Mouse (Mus musculus) liver, embryonic 14.5 days (tissue): Measurements from ENCODE around the gene Fosb. TPM values are rescaled to one million over a fixed set of nuclear protein-coding genes. Genes with fewer than 3 reads are reported as not detected.

Source experiments
- ATAC-seq: fragments of 200-750 bp; cut with Nextera tagmentation; 2 replicates; pipeline ENCODE4 v1.8.0; 2017; ENCODE audit warnings: moderate number of reproducible peaks, mild to moderate bottlenecking, moderate library complexity; ENCODE audit not compliant: insufficient read depth
- DNase-seq, 3 experiments: peaks; one replicate each; pipeline ENCODE4 v3.0.0-alpha.2; 2012 to 2013; ENCODE audit warnings: low read depth in 3 of 3, low spot score in 3 of 3
- H3K27ac ChIP-seq: fragments of 300-500 bp; sonication (generic); 2 replicates; pipeline ENCODE4 v1.5.1; 2014; ENCODE audit warnings: moderate library complexity, mild to moderate bottlenecking, control low read depth, inconsistent platforms
- H3K27me3 ChIP-seq: fragments of 300-500 bp; sonication (generic); 2 replicates; pipeline ENCODE4 v1.6.1; 2014; ENCODE audit warnings: mild to moderate bottlenecking, low read length, moderate library complexity; ENCODE audit not compliant: control insufficient read depth, insufficient read depth
- H3K36me3 ChIP-seq: fragments of 300-500 bp; sonication (generic); replicated peaks from 2 replicates; pipeline ENCODE4 v1.6.1; 2014; ENCODE audit warnings: low read depth; ENCODE audit not compliant: control insufficient read depth, insufficient read depth
- H3K4me1 ChIP-seq, 2 experiments: fragments of 200-500 bp in 1 of 2; fragments of 300-500 bp in 1 of 2; sonication (generic) in 1 of 2; replicated peaks; 2 replicates each; pipeline ENCODE4 v1.6.1; 2012 to 2014; ENCODE audit warnings: antibody characterized with exemption in 1 of 2, inconsistent platforms in 1 of 2, low read length in 1 of 2; ENCODE audit not compliant: control insufficient read depth in 2 of 2, insufficient read depth in 2 of 2
- H3K4me2 ChIP-seq: fragments of 300-500 bp; sonication (generic); 2 replicates; pipeline ENCODE4 v1.6.1; 2014; ENCODE audit warnings: low read depth, mild to moderate bottlenecking, control low read depth, moderate library complexity
- H3K4me3 ChIP-seq, 2 experiments: fragments of 200-500 bp in 1 of 2; fragments of 300-500 bp in 1 of 2; sonication (generic) in 1 of 2; 2 replicates each; pipeline ENCODE4 v1.5.1; 2012 to 2014; ENCODE audit warnings: low read depth in 2 of 2, low read length in 2 of 2, mild to moderate bottlenecking in 2 of 2, control low read depth in 1 of 2, inconsistent platforms in 1 of 2, moderate library complexity in 1 of 2; ENCODE audit not compliant: insufficient read depth in 1 of 2
- H3K9ac ChIP-seq: fragments of 300-500 bp; sonication (generic); replicated peaks from 2 replicates; pipeline ENCODE4 v1.6.1; 2014; ENCODE audit warnings: mild to moderate bottlenecking, control low read depth, moderate library complexity
- H3K9me3 ChIP-seq: fragments of 300-500 bp; sonication (generic); 2 replicates; pipeline ENCODE4 v1.6.1; 2016; ENCODE audit warnings: low read length, mixed read lengths; ENCODE audit not compliant: control insufficient read depth
- CTCF ChIP-seq: IDR thresholded peaks from 2 replicates; pipeline ENCODE4 v1.5.1; 2016; ENCODE audit warnings: antibody characterized with exemption, low read depth, control low read depth
- EP300 ChIP-seq: IDR thresholded peaks from 2 replicates; pipeline ENCODE4 v1.6.1; 2016; ENCODE audit warnings: antibody characterized with exemption, low read depth
- WGBS: fragments of 180-500 bp; shearing (Covaris S2); extraction: QIAGEN DNeasy Blood & Tissue Kit; methylation state at CpG from one replicate; pipeline ENCODE4 v1.1.7; 2014; ENCODE audit not compliant: insufficient replicate concordance; 5-methylcytosine and 5-hydroxymethylcytosine counted together
- polyA plus RNA-seq, 2 experiments: library from polyadenylated mRNA; depleted of rRNA in 1 of 2; stranded (reverse) in 1 of 2; unstranded in 1 of 2; fragments of >200 nt; fragmentation: Nextera tagmentation in 1 of 2; extraction: Ambion mirVana in 1 of 2; gene quantifications; 2 replicates each; pipeline versions ENCODE4 v1.2.1 to v1.2.3; 2012 to 2014

The Fosb gene
- polyA plus RNA-seq, 2 experiments, result 0.03 TPM; not detected in 1

DNA sequence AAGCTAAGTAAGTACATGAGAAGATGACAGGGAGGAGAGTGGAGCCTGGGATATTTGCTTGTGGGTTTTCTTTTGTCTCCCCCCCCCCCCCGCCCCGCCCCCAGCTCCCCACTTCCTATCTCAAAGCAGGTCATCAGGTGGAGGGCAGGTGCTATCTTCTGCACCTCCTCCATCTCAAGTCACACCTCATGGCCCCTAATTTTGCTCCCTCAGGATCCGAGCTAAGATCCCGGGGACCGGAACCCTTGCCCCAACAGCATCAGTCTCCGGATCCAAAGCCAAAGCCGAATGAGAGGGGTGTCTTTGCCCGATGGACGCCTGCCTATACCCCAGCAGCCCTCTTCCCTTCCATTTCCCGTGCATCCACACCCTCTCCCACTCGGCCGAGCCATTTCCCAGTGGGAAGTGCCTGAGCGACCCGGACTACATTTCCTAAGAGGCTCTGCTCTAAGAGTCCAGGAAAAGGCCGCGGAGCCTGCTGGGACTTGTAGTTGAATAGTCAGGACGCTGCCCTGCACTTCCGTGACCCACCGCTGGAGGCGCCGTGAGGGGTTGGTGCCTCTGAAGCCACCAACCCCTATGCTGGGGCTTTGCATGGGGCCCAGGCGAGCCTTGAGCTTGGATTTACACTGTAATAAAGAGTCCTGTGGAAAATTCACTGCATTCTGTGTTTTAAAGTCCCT lies 14.2 kb downstream of the Fosb start:
- WGBS, result 12% methylated on average over 22 of the region's 22 CpGs
- Histone ChIP-seq H3K27me3 (no peaks in the 10 kb centered on the region), H3K27ac (no peak overlapping the region), H3K4me3 (peak overlapping the region; percentile 44 to 68), H3K9ac (peak overlapping the region; percentile 10; the same call in 1 of the 2 replicates), H3K9me3 (no peaks in the 10 kb centered on the region), H3K4me1 (peaks cover 14 to 16% of the 10 kb centered on the region in 2 experiments), H3K36me3 (no peaks in the 10 kb centered on the region), H3K4me2 (peak overlapping the region; percentile 59)
- ATAC-seq (peak; percentile 33), DNase-seq (peak in 2 of 3 experiments; percentile 64 to 75)
- TF ChIP-seq EP300 (no peak), CTCF (peak; percentile 94)

DNA sequence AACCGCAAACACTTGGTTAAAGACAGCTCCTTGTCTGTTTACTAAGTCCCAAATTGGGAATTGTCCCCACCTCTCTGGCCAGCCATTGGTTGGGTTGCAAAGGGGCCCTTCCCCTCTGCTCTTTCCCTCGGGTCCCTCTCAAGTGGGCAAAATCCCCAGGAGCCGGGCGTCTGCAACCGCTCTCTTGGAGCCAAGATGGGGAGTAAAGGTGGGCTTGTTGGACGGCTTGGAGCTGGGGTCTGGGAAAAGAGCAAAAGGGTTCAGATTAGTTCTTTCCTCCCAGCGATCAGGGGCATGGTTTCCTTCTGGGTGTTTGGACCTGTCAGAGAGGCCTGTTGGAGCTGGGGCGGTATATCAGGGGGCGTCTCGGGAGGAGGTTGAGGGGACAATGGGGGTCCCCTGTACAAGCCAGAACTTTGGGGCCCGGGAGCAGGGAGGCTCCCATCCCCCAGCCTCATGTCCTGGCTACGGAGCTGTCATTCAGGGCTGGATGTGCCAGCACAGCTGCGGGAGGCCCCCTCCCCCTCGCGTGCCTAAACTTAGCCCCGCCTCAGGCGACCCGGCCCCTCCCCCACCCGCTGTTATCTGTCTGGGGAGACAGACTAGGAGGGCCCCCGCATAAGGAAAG lies 18.8 kb downstream of the Fosb start:
- Histone ChIP-seq H3K36me3 (no peaks in the 10 kb centered on the region), H3K27me3 (no peaks in the 10 kb centered on the region), H3K9me3 (no peaks in the 10 kb centered on the region), H3K27ac (peak overlapping the region; percentile 49), H3K4me1 (peaks cover 16% of the 10 kb centered on the region in 2 experiments), H3K4me3 (peak overlapping the region; percentile 53 to 54), H3K4me2 (peak overlapping the region; percentile 90), H3K9ac (peak overlapping the region; percentile 53)
- under 1% methylated on average over 20 of the region's 20 CpGs for WGBS
- DNase-seq (no peak), ATAC-seq (peak; percentile 79)
- TF ChIP-seq CTCF, result no peak
- no peak for TF ChIP-seq EP300

DNA sequence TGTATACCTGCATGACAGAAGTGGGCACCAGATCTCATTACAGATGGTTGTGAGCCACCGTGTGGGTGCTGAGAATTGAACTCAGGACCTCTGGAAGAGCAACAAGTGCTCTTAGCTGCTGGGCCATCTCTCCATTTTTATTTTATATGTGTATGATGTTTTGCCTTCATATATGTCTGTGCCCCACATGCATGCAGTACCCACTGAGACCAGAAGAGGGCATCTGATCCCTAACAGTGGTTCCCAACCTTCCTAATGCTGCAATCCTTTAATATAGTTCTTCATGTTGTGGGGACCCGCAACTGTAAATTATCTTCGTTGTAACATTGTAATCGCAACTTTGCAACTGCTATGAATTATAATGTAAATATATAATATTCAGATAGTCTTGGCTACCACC lies 25.1 kb downstream of the Fosb start:
- H3K4me2 ChIP-seq, result no peak overlapping the region
- no peaks in the 10 kb centered on the region for H3K9me3 ChIP-seq
- H3K9ac ChIP-seq, result no peak overlapping the region
- no peak for ATAC-seq
- H3K4me1 ChIP-seq, result peaks cover 5 to 9% of the 10 kb centered on the region in 2 experiments
- no peak overlapping the region for H3K27ac ChIP-seq
- no peaks in the 10 kb centered on the region for H3K36me3 ChIP-seq
- TF ChIP-seq EP300 (no peak), CTCF (peak; percentile 87)
- H3K27me3 ChIP-seq, result peaks cover 34% of the 10 kb centered on the region
- no peak for DNase-seq
- H3K4me3 ChIP-seq, result no peak overlapping the region
- WGBS, result 7% methylated on average over 4 of the region's 4 CpGs

DNA sequence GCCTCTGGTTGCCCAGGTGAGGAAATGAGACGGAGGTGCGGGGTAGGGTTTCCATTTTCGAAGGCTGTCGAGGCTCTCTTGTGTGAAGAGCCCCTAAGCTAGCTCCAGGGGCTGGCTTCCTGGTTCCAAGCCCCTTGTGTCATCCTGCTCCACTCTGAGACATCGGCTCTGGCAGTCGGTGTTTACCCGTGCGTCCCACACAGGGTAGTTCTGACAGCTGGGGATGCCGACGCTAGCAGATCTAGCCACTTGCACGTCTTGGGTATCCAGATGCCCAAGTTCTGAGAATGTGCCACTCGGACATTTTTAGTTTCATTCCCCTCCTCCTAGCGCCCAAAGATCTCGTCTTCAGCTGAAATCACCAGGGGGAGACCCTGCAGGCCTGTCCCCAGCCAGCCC lies 26.4 kb downstream of the Fosb start:
- ATAC-seq, result no peak
- TF ChIP-seq CTCF, result no peak
- Histone ChIP-seq H3K4me2 (peak overlapping the region; percentile 98), H3K9ac (no peak overlapping the region), H3K36me3 (no peaks in the 10 kb centered on the region), H3K4me3 (peak overlapping the region in 1 of 2 experiments; percentile 60; a peak in 1 of 4 replicates), H3K9me3 (no peaks in the 10 kb centered on the region), H3K4me1 (peaks cover 5 to 9% of the 10 kb centered on the region in 2 experiments), H3K27ac (no peak overlapping the region), H3K27me3 (peaks cover 48% of the 10 kb centered on the region)
- WGBS, result 33% methylated on average over 14 of the region's 14 CpGs
- DNase-seq, result no peak

DNA sequence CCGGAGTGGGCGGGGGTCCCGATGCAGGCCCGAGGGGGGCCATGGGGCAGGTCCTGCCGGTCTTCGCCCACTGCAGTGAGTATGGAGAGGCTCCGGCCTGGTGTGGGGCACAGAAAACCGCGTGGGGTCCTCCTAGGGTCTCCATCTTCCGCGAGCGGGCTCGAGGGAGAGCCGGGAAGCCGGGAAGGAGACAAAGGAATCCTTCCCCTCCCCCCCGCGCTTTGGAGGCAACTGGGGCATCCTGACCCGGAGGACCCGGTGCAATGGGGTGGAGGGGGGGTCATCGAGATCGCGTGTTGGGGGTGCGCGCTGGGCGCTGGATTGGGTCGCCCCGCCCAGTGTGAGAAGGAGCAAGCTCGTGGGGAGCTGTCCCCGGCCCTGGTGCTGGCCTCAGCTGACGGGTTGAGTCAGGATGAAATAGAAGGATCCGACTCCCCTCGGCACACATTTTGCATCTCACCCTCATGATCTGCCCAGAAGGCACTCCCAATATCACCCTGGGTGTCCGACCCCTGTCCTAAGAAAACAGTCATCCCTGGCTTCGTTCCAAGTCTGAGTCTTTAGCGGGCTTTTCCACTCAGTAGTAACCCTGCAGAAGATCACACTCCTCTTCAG lies 27.0 kb downstream of the Fosb start:
- WGBS, result 1% methylated on average over 32 of the region's 35 CpGs
- ATAC-seq (peak; percentile 47), DNase-seq (no peak)
- Histone ChIP-seq H3K4me2 (peak overlapping the region; percentile 98), H3K4me1 (peaks cover 5 to 9% of the 10 kb centered on the region in 2 experiments), H3K27me3 (peaks cover 53% of the 10 kb centered on the region), H3K9me3 (no peaks in the 10 kb centered on the region), H3K27ac (no peak overlapping the region), H3K9ac (peak overlapping the region; percentile 54), H3K4me3 (peak overlapping the region; percentile 12 to 60), H3K36me3 (no peaks in the 10 kb centered on the region)
- TF ChIP-seq CTCF (no peak), EP300 (no peak)
